Mouse (Mus musculus) left cerebral cortex, postnatal 4 days (tissue): Measurements from ENCODE around the gene Rangrf. TPM values are rescaled to one million over a fixed set of nuclear protein-coding genes. Genes with fewer than 3 reads are reported as not detected.
"Not testable (repeated sequence)": the region's sequence is repeated elsewhere in the genome, so short reads cannot be mapped to it uniquely, and the experiment has no call there.

Experiments used
- DNase-seq: peaks from one replicate; pipeline ENCODE4 v3.0.0-alpha.2; 2022
- intact Hi-C: fragments of 180-260 bp; cut with DNase I; formaldehyde crosslinking; loops from one replicate; pipeline ENCODE4 v1.15.1; 2025
- microRNA-seq: library from miRNA; unstranded; fragments of <30 nt; microRNA quantifications from one replicate; pipeline ENCODE4 v1.2.0, GENCODE M21; 2022
- total RNA-seq, 2 experiments: library from RNA; stranded (reverse); gene quantifications; 2 replicates each; pipeline ENCODE4 v1.2.3; 2021

The Rangrf gene
- total RNA-seq, 2 experiments from 2014 or later: 16.4 to 23.8 TPM

GRCm38 (mm10) chr11:68947542-68947993, 27.4 kb downstream of the Rangrf start:
- intact Hi-C loops: no loop called here
- DNase-seq: peak; percentile 49

GRCm38 (mm10) chr11:68946806-68947440, 28.1 kb downstream of the Rangrf start:
- intact Hi-C loops: no loop called here
- DNase-seq: peak; percentile 11

GRCm38 (mm10) chr11:68946001-68946400, 29.0 kb downstream of the Rangrf start:
- no peak for DNase-seq
- intact Hi-C loops: no loop called here

- intact Hi-C loops: no loop called here
- DNase-seq: no peak
Measured at GRCm38 (mm10) chr11:68945245-68945644, 29.7 kb downstream of the Rangrf start.

- no peak for DNase-seq
- intact Hi-C loops: no loop called here
Measured at GRCm38 (mm10) chr11:68942731-68943130, 32.3 kb downstream of the Rangrf start.

- DNase-seq: no peak
- intact Hi-C loops: no loop called here
Measured at GRCm38 (mm10) chr11:68940516-68940915, 34.5 kb downstream of the Rangrf start.

GRCm38 (mm10) chr11:68939451-68940304, 35.3 kb downstream of the Rangrf start:
- intact Hi-C loops: no loop called here
- peak; percentile 85 for DNase-seq

- intact Hi-C loops, DNase-seq: not testable (repeated sequence)
Measured at GRCm38 (mm10) chr11:68936951-68937350, 38.0 kb downstream of the Rangrf start.

GRCm38 (mm10) chr11:68933885-68934507, 41.0 kb downstream of the Rangrf start:
- intact Hi-C loops: no loop called here
- no peak for DNase-seq

GRCm38 (mm10) chr11:68929947-68930346, 45.0 kb downstream of the Rangrf start:
- no peak for DNase-seq
- intact Hi-C loops: no loop called here

GRCm38 (mm10) chr11:68926981-68927380, 48.0 kb downstream of the Rangrf start, which contains the start of gene Odf4:
TSS of gene Odf4 (minus strand) at chr11:68927081.
- no peak for DNase-seq
- intact Hi-C loops: no loop called here

GRCm38 (mm10) chr11:68924749-68925148, 50.2 kb downstream of the Rangrf start:
- intact Hi-C loops: no loop called here
- DNase-seq: no peak

GRCm38 (mm10) chr11:68923191-68923590, 51.8 kb downstream of the Rangrf start:
- intact Hi-C loops: no loop called here
- no peak for DNase-seq

Small RNA genes within 50 kb of the gene (microRNA-seq; reads per million reads assigned to microRNA genes)
- gene Mir3062: 0.90 reads per million

Other genes starting within 250 kb of the Rangrf start
- gene Ndel1, start 103.3 kb downstream of the Rangrf start, total RNA-seq: 10 to 100 TPM; 75.9 to 81.6 TPM
- gene Rnf222, start 86.6 kb downstream of the Rangrf start, total RNA-seq: not detected
- 100 to 1,000 TPM; 866 to 875 TPM for gene Rpl26, start 73.6 kb downstream of the Rangrf start, total RNA-seq
- gene Odf4, start 48.1 kb downstream of the Rangrf start, total RNA-seq: 1 to 10 TPM in 1 of 2 experiments, under 1 TPM in 1; 0.72 to 1.7 TPM
- 10 to 100 TPM; 17.6 to 19.9 TPM for gene Arhgef15, start 17.7 kb downstream of the Rangrf start, total RNA-seq
- 1 to 10 TPM; 1.1 to 2.0 TPM for gene Slc25a35, start 7.1 kb downstream of the Rangrf start, total RNA-seq
- 10 to 100 TPM; 35.3 to 36.6 TPM for gene Pfas, start 33.3 kb upstream of the Rangrf start, total RNA-seq
- 10 to 100 TPM; 60.8 to 64.7 TPM for gene Ctc1, start 40.7 kb upstream of the Rangrf start, total RNA-seq
- gene Aurkb, start 70.5 kb upstream of the Rangrf start, total RNA-seq: 1 to 10 TPM; 8.2 to 10.0 TPM
- gene Borcs6, start 84.5 kb upstream of the Rangrf start, total RNA-seq: 10 to 100 TPM; 23.8 to 25.2 TPM
- 10 to 100 TPM; 13.9 to 14.8 TPM for gene Tmem107, start 95.6 kb upstream of the Rangrf start, total RNA-seq
- gene Vamp2, start 113.3 kb upstream of the Rangrf start, total RNA-seq: 100 to 1,000 TPM; 579 to 594 TPM
- 10 to 100 TPM; 52.8 to 58.0 TPM for gene Per1, start 120.0 kb upstream of the Rangrf start, total RNA-seq
- gene Hes7, start 145.2 kb upstream of the Rangrf start, total RNA-seq: 1 to 10 TPM; 2.3 to 2.6 TPM
- gene 9130213A22Rik, start 147.4 kb upstream of the Rangrf start, total RNA-seq: 1 to 10 TPM; 1.2 to 1.7 TPM
- gene Aloxe3, start 150.7 kb upstream of the Rangrf start, total RNA-seq: 10 to 100 TPM; 10.8 to 13.1 TPM
- under 1 TPM; 0.16 to 0.18 TPM for gene Alox12b, start 181.8 kb upstream of the Rangrf start, total RNA-seq
- gene Alox8, start 222.7 kb upstream of the Rangrf start, total RNA-seq: 1 to 10 TPM; 1.2 to 2.5 TPM